Comparison of ENCODE assay signal across 17 mouse cellular contexts in the genomic region with DNA sequence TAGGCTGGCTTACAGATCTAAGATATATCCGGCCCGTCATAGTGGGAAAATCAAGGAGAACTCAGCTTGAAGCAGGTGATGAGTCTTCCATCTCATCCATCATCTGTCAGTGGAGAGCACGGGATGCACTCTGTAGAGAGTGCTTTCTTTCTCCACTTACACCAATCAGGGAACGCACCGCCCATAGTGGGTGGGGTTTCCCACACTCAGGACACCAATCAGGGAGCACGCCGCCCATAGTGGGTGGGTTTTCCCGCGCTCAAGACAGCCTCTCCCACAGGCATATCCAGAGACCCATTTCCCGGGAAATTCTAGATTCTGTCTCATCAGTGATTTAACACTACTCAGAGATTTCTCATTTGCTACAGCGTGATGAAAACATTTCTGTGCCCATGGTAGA.
"Had no signal": no experiment of that assay in that cellular context is flagged by ENCODE, and none has a peak within 500 bp of the region (broad histone marks: within the 10 kb centered on the region; RNA-seq: fewer than 3 reads in every experiment).

No protein-coding gene starts in this region.

- H3K9me3 ChIP-seq: neural tube, embryonic 12.5 days; neural tube, embryonic 13.5 days; neural tube, embryonic 15.5 days; stomach, embryonic 15.5 days had no signal

- H3K4me3 ChIP-seq: neural tube, embryonic 12.5 days; neural tube, embryonic 13.5 days; neural tube, embryonic 15.5 days; stomach, embryonic 15.5 days had no signal

- H3K27ac ChIP-seq: neural tube, embryonic 12.5 days; neural tube, embryonic 15.5 days; stomach, embryonic 15.5 days; stomach, postnatal 0 days had no signal

- H3K4me1 ChIP-seq: stomach, embryonic 15.5 days had no signal

- H3K9ac ChIP-seq: neural tube, embryonic 12.5 days; neural tube, embryonic 13.5 days; neural tube, embryonic 15.5 days; stomach, embryonic 15.5 days had no signal

- H3K36me3 ChIP-seq: neural tube, embryonic 12.5 days; neural tube, embryonic 13.5 days; neural tube, embryonic 15.5 days; stomach, embryonic 15.5 days had no signal

- DNase-seq: retina, postnatal 1 day; right cerebral cortex, adult 18-20 months; right cerebral cortex, postnatal 14 days; right cerebral cortex, postnatal 25 days; right cerebral cortex, postnatal 4 days; spleen, adult 18-20 months; thymus, adult 18-20 months; thymus, adult 2 months; thymus, postnatal 14 days; thymus, postnatal 25 days; thymus, postnatal 36 days; thymus, postnatal 4 days had no signal
